In the genomic region with DNA sequence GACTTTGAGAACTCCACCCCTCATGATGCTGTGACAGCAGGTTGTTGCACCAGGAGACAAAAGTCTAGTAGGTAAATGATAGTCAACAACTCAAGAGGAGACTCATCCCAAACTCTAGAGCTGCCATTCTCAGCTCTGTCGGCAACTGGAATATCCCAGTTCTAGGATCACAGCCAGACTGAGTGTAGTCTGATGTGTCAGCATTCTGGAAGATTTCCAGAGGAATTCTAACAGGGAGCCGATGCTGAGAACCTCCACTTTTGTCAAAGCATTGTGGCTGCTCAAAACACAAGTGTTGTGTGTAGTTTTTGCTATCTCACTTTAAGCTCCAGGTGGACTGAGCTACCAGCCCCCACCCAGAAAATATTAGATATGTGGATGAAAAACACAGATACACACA, we compare ENCODE assay signal across 12 mouse cellular contexts.
DNase-seq lines count a peak whose midpoint lies in the region; ATAC-seq and TF ChIP-seq lines count a peak whose summit lies in the region.
"Had no signal": no experiment of that assay in that cellular context is flagged by ENCODE, and none has a peak within 500 bp of the region (broad histone marks: within the 10 kb centered on the region; RNA-seq: fewer than 3 reads in every experiment).

No protein-coding gene starts in this region.

- no peak for ATAC-seq in hindbrain, postnatal 0 days
- ATAC-seq in lung, embryonic 16.5 days (ENCODE audit: low read depth), result peak; percentile 76
- no peak for ATAC-seq in hindbrain, embryonic 12.5 days (ENCODE audit: low FRiP score)
- ATAC-seq: intestine, postnatal 0 days had no signal

- H3K4me3 ChIP-seq in hindbrain, postnatal 0 days (ENCODE audit: low read length), result no peak overlapping the region
- H3K4me3 ChIP-seq in hindbrain, embryonic 10.5 days, result no peak overlapping the region
- H3K4me3 ChIP-seq in lung, embryonic 16.5 days (ENCODE audit: low read length), result no peak overlapping the region
- no peak overlapping the region for H3K4me3 ChIP-seq in hindbrain, embryonic 12.5 days
- H3K4me3 ChIP-seq: embryonic facial prominence, embryonic 15.5 days; midbrain, embryonic 12.5 days had no signal

- no peaks in the 10 kb centered on the region for H3K4me1 ChIP-seq in hindbrain, postnatal 0 days (ENCODE audit: insufficient read depth, low read length)
- H3K4me1 ChIP-seq in hindbrain, embryonic 10.5 days (replicated peaks), result no peaks in the 10 kb centered on the region
- no peaks in the 10 kb centered on the region for H3K4me1 ChIP-seq in lung, embryonic 16.5 days (replicated peaks; ENCODE audit: control insufficient read depth, insufficient read depth, low read length)
- H3K4me1 ChIP-seq in hindbrain, embryonic 12.5 days, result no peaks in the 10 kb centered on the region
- H3K4me1 ChIP-seq: embryonic facial prominence, embryonic 15.5 days; midbrain, embryonic 12.5 days had no signal

- no peaks in the 10 kb centered on the region for H3K36me3 ChIP-seq in hindbrain, postnatal 0 days (ENCODE audit: insufficient read depth, low read length)
- H3K36me3 ChIP-seq in hindbrain, embryonic 10.5 days, result no peaks in the 10 kb centered on the region
- no peaks in the 10 kb centered on the region for H3K36me3 ChIP-seq in lung, embryonic 16.5 days (ENCODE audit: control insufficient read depth, insufficient read depth, low read length)
- H3K36me3 ChIP-seq in hindbrain, embryonic 12.5 days, result no peaks in the 10 kb centered on the region
- H3K36me3 ChIP-seq: embryonic facial prominence, embryonic 15.5 days; G1E; midbrain, embryonic 12.5 days had no signal

- 0 out of 2 replicates have a peak, but pooled peaks cover 2% of the 10 kb centered on the region for H3K9me3 ChIP-seq in hindbrain, postnatal 0 days (ENCODE audit: low read length)
- no peaks in the 10 kb centered on the region for H3K9me3 ChIP-seq in hindbrain, embryonic 10.5 days
- H3K9me3 ChIP-seq in lung, embryonic 16.5 days (ENCODE audit: control insufficient read depth, low read length), result no peaks in the 10 kb centered on the region
- no peaks in the 10 kb centered on the region for H3K9me3 ChIP-seq in hindbrain, embryonic 12.5 days (replicated peaks)
- H3K9me3 ChIP-seq: embryonic facial prominence, embryonic 15.5 days had no signal

- no peak overlapping the region for H3K4me2 ChIP-seq in hindbrain, postnatal 0 days (ENCODE audit: low read depth, low read length)
- no peak overlapping the region for H3K4me2 ChIP-seq in lung, embryonic 16.5 days (ENCODE audit: low read depth, low read length)
- no peak overlapping the region for H3K4me2 ChIP-seq in hindbrain, embryonic 12.5 days (replicated peaks)
- H3K4me2 ChIP-seq: embryonic facial prominence, embryonic 15.5 days; midbrain, embryonic 12.5 days had no signal

- no peak overlapping the region for H3K27ac ChIP-seq in hindbrain, postnatal 0 days
- no peak overlapping the region for H3K27ac ChIP-seq in hindbrain, embryonic 10.5 days
- H3K27ac ChIP-seq in lung, embryonic 16.5 days (ENCODE audit: low read length), result no peak overlapping the region
- H3K27ac ChIP-seq in hindbrain, embryonic 12.5 days, result no peak overlapping the region
- H3K27ac ChIP-seq: embryonic facial prominence, embryonic 15.5 days; midbrain, embryonic 12.5 days had no signal

- peak; percentile 28 for DNase-seq in hindbrain, postnatal 0 days (ENCODE audit: low spot score)
- DNase-seq in hindbrain, embryonic 10.5 days (ENCODE audit: low spot score), result no peak
- DNase-seq in Muller cell, postnatal 12 days (ENCODE audit: inconsistent ontology term), result peak; percentile 69
- DNase-seq in adrenal gland, postnatal 36 days, result peak; percentile 31 to 53
- DNase-seq in cerebellum, adult 18-20 months, result no peak
- DNase-seq: gastrocnemius, postnatal 14 days had no signal

- no peak overlapping the region for H3K9ac ChIP-seq in hindbrain, postnatal 0 days (replicated peaks; ENCODE audit: low read length)
- H3K9ac ChIP-seq in lung, embryonic 16.5 days (ENCODE audit: low read length), result no peak overlapping the region
- H3K9ac ChIP-seq in hindbrain, embryonic 12.5 days, result no peak overlapping the region
- H3K9ac ChIP-seq: embryonic facial prominence, embryonic 15.5 days; midbrain, embryonic 12.5 days had no signal

- 40% methylated on average over 2 of the region's 2 CpGs for WGBS in hindbrain, postnatal 0 days
- WGBS in hindbrain, embryonic 10.5 days, result 91% methylated on average over 2 of the region's 2 CpGs
- 38% methylated on average over 2 of the region's 2 CpGs for WGBS in lung, embryonic 16.5 days
- 92% methylated on average over 2 of the region's 2 CpGs for WGBS in hindbrain, embryonic 12.5 days

- no peak for TF ChIP-seq CTCF in hindbrain, postnatal 0 days (IDR thresholded peaks at IDR 0.05; ENCODE audit: low read depth)

- no peaks in the 10 kb centered on the region for H3K27me3 ChIP-seq in hindbrain, postnatal 0 days (ENCODE audit: insufficient read depth, low read length)
- no peaks in the 10 kb centered on the region for H3K27me3 ChIP-seq in hindbrain, embryonic 10.5 days (ENCODE audit: insufficient read depth, poor library complexity, severe bottlenecking)
- H3K27me3 ChIP-seq in lung, embryonic 16.5 days (ENCODE audit: control insufficient read depth, insufficient read depth, low read depth, low read length), result no peaks in the 10 kb centered on the region
- H3K27me3 ChIP-seq in hindbrain, embryonic 12.5 days, result no peaks in the 10 kb centered on the region
- H3K27me3 ChIP-seq: embryonic facial prominence, embryonic 15.5 days; midbrain, embryonic 12.5 days had no signal

Comparison
In these comparisons a context has a peak if more than half of its experiments do, and no peak if none do; other contexts are left out.
1. DNase-seq: peak in hindbrain, postnatal 0 days (single experiment), Muller cell, postnatal 12 days (single experiment) and adrenal gland, postnatal 36 days (2 of 2); none in hindbrain, embryonic 10.5 days (single experiment) and cerebellum, adult 18-20 months (0 of 2).